Mouse (Mus musculus) CH12.LX (cell line): ENCODE measurements around the gene H3f3b. TPM values are rescaled to one million over a fixed set of nuclear protein-coding genes. Genes with fewer than 3 reads are reported as not detected.

Source experiments
- DNase-seq: peaks from one replicate; pipeline ENCODE4 v3.0.0-alpha.2; 2013; ENCODE audit errors: extremely low read depth
- H3K27ac ChIP-seq: 2 replicates; pipeline ENCODE4 v1.5.1; 2012; ENCODE audit warnings: low read depth, mild to moderate bottlenecking, control low read depth, moderate library complexity; ENCODE audit not compliant: insufficient read depth
- H3K27me3 ChIP-seq: replicated peaks from 2 replicates; pipeline ENCODE3; 2012; ENCODE audit warnings: inconsistent platforms
- H3K36me3 ChIP-seq, 2 experiments: replicated peaks in 1 of 2; 2 replicates each; pipeline versions ENCODE3 to v1.6.1; 2012; ENCODE audit warnings: inconsistent platforms in 1 of 2, low read length in 1 of 2, mild to moderate bottlenecking in 1 of 2, mixed read lengths in 1 of 2, moderate library complexity in 1 of 2; ENCODE audit not compliant: control insufficient read depth in 1 of 2, insufficient read depth in 1 of 2
- H3K4me1 ChIP-seq, 2 experiments: 2 replicates each; pipeline ENCODE4 v1.6.1; 2012; ENCODE audit warnings: inconsistent platforms in 1 of 2, moderate library complexity in 1 of 2; ENCODE audit not compliant: insufficient read depth in 2 of 2, control insufficient read depth in 1 of 2
- H3K4me2 ChIP-seq: 2 replicates; pipeline ENCODE4 v1.6.1; 2012; ENCODE audit warnings: low read depth, mild to moderate bottlenecking, control low read depth; ENCODE audit not compliant: poor library complexity, insufficient read depth, severe bottlenecking
- H3K4me3 ChIP-seq, 3 experiments: fragments of 150-350 bp in 1 of 3; sonication (generic) in 1 of 3; replicated peaks in 1 of 3; 2 replicates each; pipeline versions ENCODE3 to v1.5.1; 2011 to 2012; ENCODE audit warnings: low read depth in 2 of 3, low read length in 2 of 3, mild to moderate bottlenecking in 2 of 3, moderate library complexity in 2 of 3, control low read depth in 1 of 3, improper control_type of control experiment in 1 of 3, inconsistent platforms in 1 of 3, mixed read lengths in 1 of 3; ENCODE audit not compliant: poor library complexity in 1 of 3
- H3K79me2 ChIP-seq: replicated peaks from 2 replicates; pipeline ENCODE4 v1.6.1; 2012; ENCODE audit warnings: mild to moderate bottlenecking, moderate library complexity; ENCODE audit not compliant: control insufficient read depth, poor library complexity, insufficient read depth, severe bottlenecking; ENCODE audit errors: extremely low read depth
- H3K9ac ChIP-seq: 2 replicates; pipeline ENCODE4 v1.6.1; 2012; ENCODE audit warnings: low read depth, mild to moderate bottlenecking, control low read depth, moderate library complexity; ENCODE audit not compliant: insufficient read depth
- H3K9me3 ChIP-seq: replicated peaks from 2 replicates; pipeline ENCODE3; 2012; ENCODE audit warnings: low read length, inconsistent platforms, mixed read lengths
- BHLHE40 ChIP-seq: IDR thresholded peaks from 2 replicates; pipeline ENCODE4 v1.6.1; 2011; ENCODE audit warnings: mild to moderate bottlenecking, low read depth, low read length, improper control_type of control experiment
- CHD1 ChIP-seq: IDR thresholded peaks from 2 replicates; pipeline ENCODE4 v1.6.1; 2012; ENCODE audit warnings: low read depth, low read length, improper control_type of control experiment, inconsistent platforms
- CHD2 ChIP-seq: IDR thresholded peaks from 2 replicates; pipeline ENCODE4 v1.6.1; 2011; ENCODE audit warnings: low read length, improper control_type of control experiment
- CTCF ChIP-seq, 2 experiments: IDR thresholded peaks in 1 of 2; conservative IDR thresholded peaks in 1 of 2; 2 replicates each; pipeline ENCODE4 v1.5.1; 2011 to 2012; ENCODE audit warnings: low read depth in 2 of 2, low read length in 2 of 2, improper control_type of control experiment in 1 of 2, inconsistent platforms in 1 of 2, mild to moderate bottlenecking in 1 of 2, moderate library complexity in 1 of 2
- E2F4 ChIP-seq: IDR thresholded peaks from 2 replicates; pipeline ENCODE4 v1.6.1; 2011; ENCODE audit warnings: low read depth, low read length, improper control_type of control experiment; ENCODE audit not compliant: insufficient replicate concordance
- ELF1 ChIP-seq: IDR thresholded peaks from 2 replicates; pipeline ENCODE4 v1.6.1; 2014; ENCODE audit warnings: low read depth, mild to moderate bottlenecking, inconsistent platforms, low read length, improper control_type of control experiment
- EP300 ChIP-seq: IDR thresholded peaks from 2 replicates; pipeline ENCODE4 v1.6.1; 2011; ENCODE audit warnings: low read length, improper control_type of control experiment
- ETS1 ChIP-seq: conservative IDR thresholded peaks from 2 replicates; pipeline ENCODE4 v1.6.1; 2012; ENCODE audit warnings: low read depth, mild to moderate bottlenecking, inconsistent platforms, low read length, improper control_type of control experiment, moderate library complexity
- GABPA ChIP-seq: IDR thresholded peaks from 2 replicates; pipeline ENCODE4 v1.6.1; 2012; ENCODE audit warnings: low read depth, low read length, improper control_type of control experiment, inconsistent platforms; ENCODE audit not compliant: insufficient replicate concordance
- HCFC1 ChIP-seq: IDR thresholded peaks from 2 replicates; pipeline ENCODE4 v1.6.1; 2012; ENCODE audit warnings: low read depth, mild to moderate bottlenecking, inconsistent platforms, low read length, improper control_type of control experiment
- IRF4 ChIP-seq: IDR thresholded peaks from 2 replicates; pipeline ENCODE4 v1.6.1; 2014; ENCODE audit warnings: low read depth, mild to moderate bottlenecking, inconsistent platforms, low read length, improper control_type of control experiment
- JUN ChIP-seq: IDR thresholded peaks from 2 replicates; pipeline ENCODE4 v1.6.1; 2011; ENCODE audit warnings: low read depth, mild to moderate bottlenecking, low read length, improper control_type of control experiment, moderate library complexity; ENCODE audit not compliant: insufficient read depth
- JUND ChIP-seq: conservative IDR thresholded peaks from 2 replicates; pipeline ENCODE4 v1.6.1; 2011; ENCODE audit warnings: low read depth, low read length, improper control_type of control experiment
- KAT2A ChIP-seq: IDR thresholded peaks from 2 replicates; pipeline ENCODE4 v1.6.1; 2012; ENCODE audit warnings: low read length, improper control_type of control experiment, inconsistent platforms; ENCODE audit not compliant: insufficient replicate concordance
- MAFK ChIP-seq: IDR thresholded peaks from 2 replicates; pipeline ENCODE4 v1.6.1; 2011; ENCODE audit warnings: low read length, improper control_type of control experiment; ENCODE audit not compliant: insufficient replicate concordance
- MAX ChIP-seq: IDR thresholded peaks from 2 replicates; pipeline ENCODE4 v1.6.1; 2011; ENCODE audit warnings: low read length, improper control_type of control experiment
- MAZ ChIP-seq: IDR thresholded peaks from 2 replicates; pipeline ENCODE4 v1.6.1; 2012; ENCODE audit warnings: low read depth, mild to moderate bottlenecking, inconsistent platforms, low read length, improper control_type of control experiment, moderate library complexity
- MEF2A ChIP-seq: IDR thresholded peaks from 2 replicates; pipeline ENCODE4 v1.6.1; 2014; ENCODE audit warnings: low read depth, mild to moderate bottlenecking, inconsistent platforms, low read length, improper control_type of control experiment, borderline replicate concordance
- MXI1 ChIP-seq: IDR thresholded peaks from 2 replicates; pipeline ENCODE4 v1.6.1; 2011; ENCODE audit warnings: mild to moderate bottlenecking, low read depth, low read length, improper control_type of control experiment
- MYC ChIP-seq: IDR thresholded peaks from 2 replicates; pipeline ENCODE4 v1.6.1; 2011; ENCODE audit warnings: low read depth, mild to moderate bottlenecking, improper control_type of control experiment, low read length
- NELFE ChIP-seq: IDR thresholded peaks from 2 replicates; pipeline ENCODE4 v1.6.1; 2011; ENCODE audit warnings: low read depth, low read length, improper control_type of control experiment
- NRF1 ChIP-seq: IDR thresholded peaks from 2 replicates; pipeline ENCODE4 v1.6.1; 2014; ENCODE audit warnings: low read depth, mild to moderate bottlenecking, inconsistent platforms, low read length, improper control_type of control experiment, moderate library complexity
- PAX5 ChIP-seq: IDR thresholded peaks from 2 replicates; pipeline ENCODE4 v1.6.1; 2012; ENCODE audit warnings: low read length, inconsistent platforms, mixed read lengths
- POLR2A ChIP-seq: IDR thresholded peaks from 2 replicates; pipeline ENCODE4 v1.6.1; 2011; ENCODE audit warnings: low read depth, mild to moderate bottlenecking, improper control_type of control experiment, low read length
- POLR2AphosphoS2 ChIP-seq: IDR thresholded peaks from 2 replicates; pipeline ENCODE4 v1.6.1; 2011; ENCODE audit warnings: low read depth, low read length, improper control_type of control experiment
- RAD21 ChIP-seq: IDR thresholded peaks from 2 replicates; pipeline ENCODE4 v1.6.1; 2011; ENCODE audit warnings: low read depth, mild to moderate bottlenecking, low read length, improper control_type of control experiment, moderate library complexity
- RCOR1 ChIP-seq: conservative IDR thresholded peaks from 2 replicates; pipeline ENCODE4 v1.6.1; 2012; ENCODE audit warnings: low read depth, mild to moderate bottlenecking, inconsistent platforms, low read length, improper control_type of control experiment
- SIN3A ChIP-seq: IDR thresholded peaks from 2 replicates; pipeline ENCODE4 v1.6.1; 2012; ENCODE audit warnings: low read length, improper control_type of control experiment, inconsistent platforms
- SMC3 ChIP-seq: IDR thresholded peaks from 2 replicates; pipeline ENCODE4 v1.6.1; 2011; ENCODE audit warnings: low read depth, low read length, improper control_type of control experiment
- TBP ChIP-seq: conservative IDR thresholded peaks from 2 replicates; pipeline ENCODE4 v1.6.1; 2011; ENCODE audit warnings: low read depth, low read length, improper control_type of control experiment
- TCF12 ChIP-seq: IDR thresholded peaks from 2 replicates; pipeline ENCODE4 v1.6.1; 2014; ENCODE audit warnings: low read depth, mild to moderate bottlenecking, inconsistent platforms, low read length, improper control_type of control experiment
- UBTF ChIP-seq: IDR thresholded peaks from 2 replicates; pipeline ENCODE4 v1.6.1; 2012; ENCODE audit warnings: low read depth, mild to moderate bottlenecking, inconsistent platforms, low read length, improper control_type of control experiment, moderate library complexity
- USF1 ChIP-seq: IDR thresholded peaks from 2 replicates; pipeline ENCODE4 v1.6.1; 2014; ENCODE audit warnings: low read depth, mild to moderate bottlenecking, inconsistent platforms, low read length, improper control_type of control experiment
- USF2 ChIP-seq: conservative IDR thresholded peaks from 2 replicates; pipeline ENCODE4 v1.6.1; 2011; ENCODE audit warnings: low read depth, low read length, improper control_type of control experiment
- ZC3H11A ChIP-seq: IDR thresholded peaks from 2 replicates; pipeline ENCODE4 v1.6.1; 2012; ENCODE audit warnings: low read depth, mild to moderate bottlenecking, inconsistent platforms, low read length, improper control_type of control experiment
- ZKSCAN1 ChIP-seq: IDR thresholded peaks from 2 replicates; pipeline ENCODE4 v1.6.1; 2012; ENCODE audit warnings: low read depth, inconsistent platforms, low read length, improper control_type of control experiment, borderline replicate concordance
- ZMIZ1 ChIP-seq: IDR thresholded peaks from 2 replicates; pipeline ENCODE4 v1.6.1; 2012; ENCODE audit warnings: low read depth, mild to moderate bottlenecking, inconsistent platforms, low read length, improper control_type of control experiment
- ZNF384 ChIP-seq: IDR thresholded peaks from 2 replicates; pipeline ENCODE4 v1.6.1; 2012; ENCODE audit warnings: low read depth, low read length, improper control_type of control experiment, inconsistent platforms
- dilution Hi-C: fragments of 300-500 bp; cut with MboI; formaldehyde crosslinking; loops from 2 replicates; pipeline ENCODE4 v1.14.3; 2020; ENCODE audit warnings: low sequenced_read_pairs; ENCODE audit not compliant: extremely low pct_unique_long_range_greater_than_20kb, extremely low pct_ligation_motif_present
- in situ Hi-C: fragments of 300-500 bp; cut with MboI; formaldehyde crosslinking; loops from 3 replicates; pipeline ENCODE4 v1.14.3; 2019; ENCODE audit warnings: low sequenced_read_pairs, low pct_ligation_motif_present, low pct_unique_long_range_greater_than_20kb, mixed read lengths
- polyA plus RNA-seq: library from polyadenylated mRNA; unstranded; fragments of >175 nt; gene quantifications from 2 replicates; pipeline ENCODE4 v1.2.1, GENCODE M21; 2012; ENCODE audit warnings: low read depth; ENCODE audit not compliant: insufficient read length
- total RNA-seq, 2 experiments: library from RNA; depleted of rRNA; stranded (reverse); fragments of 300-350 nt in 1 of 2; fragments of >200 nt in 1 of 2; gene quantifications; 2 replicates each; pipeline ENCODE4 v1.2.3; 2012 to 2014

H3f3b gene
- total and polyA plus RNA-seq, 3 experiments, result 340 to 889 (median 567) TPM

DNA sequence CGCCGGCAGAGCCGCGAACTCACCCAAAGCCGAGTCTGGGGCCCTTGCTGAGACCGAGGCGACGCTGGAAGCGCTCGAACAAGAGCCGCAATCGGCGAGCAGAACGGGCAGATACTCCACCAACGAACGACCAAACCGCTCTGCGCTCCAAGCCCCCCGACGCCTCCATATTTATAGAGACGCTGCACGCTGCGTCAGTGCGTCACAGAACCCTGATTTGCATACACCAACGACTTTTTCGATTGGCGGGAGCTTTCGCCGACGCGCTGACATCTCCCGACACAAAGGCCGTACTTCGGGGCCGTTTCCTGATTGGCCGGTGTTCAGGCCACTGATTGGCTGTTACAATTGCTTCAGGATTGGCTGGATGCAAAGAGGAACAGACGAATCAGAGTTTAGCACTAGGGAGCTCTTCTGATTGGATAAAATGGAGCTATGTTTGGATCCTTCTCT lies 3.4 kb downstream of the H3f3b start:
- Histone ChIP-seq H3K9ac (peak overlapping the region; percentile 98), H3K9me3 (no peaks in the 10 kb centered on the region), H3K79me2 (peaks cover 11% of the 10 kb centered on the region), H3K27me3 (peaks cover 18% of the 10 kb centered on the region), H3K27ac (peak overlapping the region; percentile 93), H3K4me1 (peaks cover 5 to 30% of the 10 kb centered on the region in 2 experiments; a peak in 3 of 4 replicates), H3K4me2 (no peak overlapping the region), H3K36me3 (peaks cover 17 to 23% of the 10 kb centered on the region in 2 experiments), H3K4me3 (peak overlapping the region; percentile 60 to 82 (median 81))
- DNase-seq, result peak; percentile 100
- in situ Hi-C loops, result loop anchor here (25.0 kb wide), 1 partner anchor 412 kb away; the partner anchor contains the start of genes Gga3, Mif4gd and Mrps7
- dilution Hi-C loops, result no loop called here
- TF ChIP-seq BHLHE40 (no peak), MXI1 (peak; percentile 86; the same call in 1 of the 2 replicates), NELFE (peak; percentile 100), PAX5 (no peak), TBP (peak; percentile 98), ETS1 (no peak), JUN (no peak), UBTF (peak; percentile 15; the same call in 1 of the 2 replicates), RCOR1 (no peak), ZKSCAN1 (no peak), IRF4 (peak; percentile 62; the same call in 1 of the 2 replicates), USF2 (no peak), ELF1 (peak; percentile 81), ZMIZ1 (peak; percentile 100), E2F4 (no peak), TCF12 (peak; percentile 100), CTCF (conservative IDR thresholded peaks at IDR 0.05 in 1 of 2, IDR thresholded peaks at IDR 0.05 in 1 of 2; ENCODE audit: low read depth in 2 of 2, low read length in 2 of 2) (no peak), MEF2A (no peak; the same call in 1 of the 2 replicates), ZNF384 (no peak), CHD2 (peak; percentile 88), EP300 (no peak), USF1 (no peak), CHD1 (no peak), MAX (peak; percentile 62; the same call in 1 of the 2 replicates), POLR2AphosphoS2 (peak; percentile 100), SIN3A (peak; percentile 94), KAT2A (no peak), MYC (peak; percentile 33; the same call in 1 of the 2 replicates), HCFC1 (peak; percentile 79), ZC3H11A (no peak), JUND (no peak), NRF1 (peak; percentile 44; the same call in 1 of the 2 replicates), POLR2A (peak; percentile 100), SMC3 (no peak), GABPA (no peak), MAZ (0 out of 2 replicates have a peak, but pooled peaks have one; percentile 94), RAD21 (no peak), MAFK (no peak)
